Mouse (Mus musculus) yolk sac, embryonic 10.5 days (tissue): ENCODE results near the gene Exosc8.
"Not testable (repeated sequence)": the region's sequence is repeated elsewhere in the genome, so short reads cannot be mapped to it uniquely, and the experiment has no call there.

Experiments used
- DNase-seq: peaks from one replicate; pipeline ENCODE4 v3.0.0-alpha.2; 2017; ENCODE audit warnings: low spot score

The Exosc8 gene

GRCm38 (mm10) chr3:54736101-54736927 lies 1.1 kb upstream of the Exosc8 start:
- DNase-seq = peak; percentile 23

GRCm38 (mm10) chr3:54734411-54735246 lies 564 bp downstream of the Exosc8 start:
- DNase-seq = peak; percentile 89

- no peak for DNase-seq
Observed at GRCm38 (mm10) chr3:54732371-54732770, 2.8 kb downstream of the Exosc8 start.

- DNase-seq = no peak
Observed at GRCm38 (mm10) chr3:54731626-54732150, 3.5 kb downstream of the Exosc8 start.

- no peak for DNase-seq
Observed at GRCm38 (mm10) chr3:54728100-54728499, 7.1 kb downstream of the Exosc8 start.

- no peak for DNase-seq
Observed at GRCm38 (mm10) chr3:54727588-54727987, 7.6 kb downstream of the Exosc8 start.

- no peak for DNase-seq
Observed at GRCm38 (mm10) chr3:54725344-54725743, 9.8 kb downstream of the Exosc8 start.

- DNase-seq = peak; percentile 19
Observed at GRCm38 (mm10) chr3:54723741-54724500, 11.3 kb downstream of the Exosc8 start.

- no peak for DNase-seq
Observed at GRCm38 (mm10) chr3:54718947-54719346, 16.2 kb downstream of the Exosc8 start.

- DNase-seq = no peak
Observed at GRCm38 (mm10) chr3:54717348-54717747, 17.8 kb downstream of the Exosc8 start.

- DNase-seq = no peak
Observed at GRCm38 (mm10) chr3:54715461-54715860, 19.7 kb downstream of the Exosc8 start.

GRCm38 (mm10) chr3:54714253-54714652 lies 20.9 kb downstream of the Exosc8 start, which contains the start of gene Gm21958:
TSS of gene Gm21958 (minus strand) at chr3:54714353.
- DNase-seq = no peak

GRCm38 (mm10) chr3:54708972-54709371 lies 26.2 kb downstream of the Exosc8 start:
- no peak for DNase-seq

GRCm38 (mm10) chr3:54704106-54704505 lies 31.1 kb downstream of the Exosc8 start:
- DNase-seq = not testable (repeated sequence)

GRCm38 (mm10) chr3:54699759-54700301 lies 35.4 kb downstream of the Exosc8 start:
- DNase-seq = no peak

- DNase-seq = no peak
Observed at GRCm38 (mm10) chr3:54693056-54693415, 42.2 kb downstream of the Exosc8 start.

GRCm38 (mm10) chr3:54692202-54693055 lies 42.8 kb downstream of the Exosc8 start, which contains the start of gene Supt20:
TSS of gene Supt20 (plus strand) at chr3:54692807.
- peak; percentile 97 for DNase-seq

GRCm38 (mm10) chr3:54689091-54689490 lies 46.1 kb downstream of the Exosc8 start:
- DNase-seq = no peak

GRCm38 (mm10) chr3:54687245-54687644 lies 47.9 kb downstream of the Exosc8 start:
- no peak for DNase-seq

GRCm38 (mm10) chr3:54685202-54685601 lies 50.0 kb downstream of the Exosc8 start:
- DNase-seq = no peak
